Mouse (Mus musculus) stomach, postnatal 0 days (tissue): ENCODE measurements around the gene Gpr89.

Experiments used
- CTCF ChIP-seq: IDR thresholded peaks from 2 replicates; pipeline ENCODE4 v1.5.1; 2016; ENCODE audit warnings: antibody characterized with exemption, low read depth, mild to moderate bottlenecking, moderate library complexity
- EP300 ChIP-seq: optimal IDR thresholded peaks from 2 replicates; pipeline ENCODE3; 2016; ENCODE audit warnings: antibody characterized with exemption

DNA sequence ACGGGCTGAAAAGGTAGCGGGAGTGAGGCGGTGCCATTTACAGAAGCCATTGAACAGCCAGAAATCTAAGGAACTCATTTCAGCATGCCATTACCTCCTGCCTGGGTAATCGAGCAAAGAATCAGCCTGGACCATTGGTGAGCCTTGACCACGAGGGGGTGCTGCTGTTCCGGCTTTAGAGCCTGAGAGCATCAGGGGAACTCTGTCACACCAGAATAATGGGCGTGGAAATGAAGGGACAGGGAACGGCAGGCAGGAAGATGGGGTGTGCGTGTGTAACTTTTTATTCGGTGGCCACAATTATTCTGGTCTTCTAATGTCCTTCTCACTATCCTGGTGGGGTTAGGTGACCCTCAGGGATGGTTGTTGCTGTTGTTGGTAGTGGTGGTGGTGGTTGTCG is 33.6 kb upstream of the Gpr89 start:
- TF ChIP-seq CTCF (peak; percentile 98), EP300 (no peak)
